In the genomic region with DNA sequence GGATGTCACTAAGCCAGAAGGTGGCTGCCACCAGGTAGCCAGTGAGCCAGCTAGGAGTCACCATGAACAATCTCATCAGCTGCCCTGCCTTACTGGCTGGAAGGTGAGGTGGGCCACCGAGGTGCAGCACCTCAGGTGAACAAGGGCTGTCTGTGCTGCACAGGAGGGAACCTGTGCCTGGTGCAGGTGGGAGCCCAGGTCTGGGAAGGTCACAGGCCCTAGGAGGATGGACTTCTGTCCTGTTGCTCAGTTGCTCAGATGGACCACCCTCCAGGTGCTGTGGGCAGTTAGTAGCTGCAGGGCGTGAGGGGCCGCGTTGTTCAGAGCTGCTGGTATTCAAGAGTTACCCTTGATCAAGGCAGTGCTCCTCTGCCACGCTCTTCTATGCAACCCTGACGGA, we compare ENCODE assay signal across 1 mouse cellular context.
TF ChIP-seq lines count a peak whose summit lies in the region.

No protein-coding gene starts in this region.

TF ChIP-seq in MEL, 35 proteins besides CTCF, POLR2A, EP300 and RAD21:
- no peak for TF ChIP-seq ZMIZ1 (IDR thresholded peaks at IDR 0.05; ENCODE audit: low read depth, low read length)
- no peak for TF ChIP-seq SMC3 (IDR thresholded peaks at IDR 0.05; ENCODE audit: low read depth, low read length)
- TF ChIP-seq ETS1 (IDR thresholded peaks at IDR 0.05; ENCODE audit: low read depth, low read length): no peak
- no peak for TF ChIP-seq SIN3A (IDR thresholded peaks at IDR 0.05; ENCODE audit: low read length)
- TF ChIP-seq NELFE (IDR thresholded peaks at IDR 0.05; ENCODE audit: low read depth, low read length): no peak
- no peak for TF ChIP-seq TBP (IDR thresholded peaks at IDR 0.05; ENCODE audit: low read depth, low read length)
- no peak for TF ChIP-seq MXI1 (IDR thresholded peaks at IDR 0.05; ENCODE audit: low read depth, low read length)
- TF ChIP-seq CHD1 (IDR thresholded peaks at IDR 0.05; ENCODE audit: low read depth, low read length): no peak
- no peak for TF ChIP-seq ZKSCAN1 (IDR thresholded peaks at IDR 0.05; ENCODE audit: low read depth, low read length)
- no peak for TF ChIP-seq MYC (IDR thresholded peaks at IDR 0.05; ENCODE audit: low read depth, low read length)
- no peak for TF ChIP-seq MAX (IDR thresholded peaks at IDR 0.05; ENCODE audit: low read length)
- no peak for TF ChIP-seq ELF1 (IDR thresholded peaks at IDR 0.05; ENCODE audit: low read depth, low read length)
- TF ChIP-seq POLR2AphosphoS2 (IDR thresholded peaks at IDR 0.05; ENCODE audit: low read length): no peak
- TF ChIP-seq NRF1 (IDR thresholded peaks at IDR 0.05; ENCODE audit: insufficient read depth, low read depth, low read length, poor library complexity, severe bottlenecking): no peak
